Mouse (Mus musculus) ES-Bruce4 (cell line): ENCODE data around the gene Bcl9l. TPM values are rescaled to one million over a fixed set of nuclear protein-coding genes. Genes with fewer than 3 reads are reported as not detected.

ENCODE experiments used
- H3K27ac ChIP-seq: 2 replicates; pipeline ENCODE4 v1.5.1; 2012; ENCODE audit warnings: low read length, inconsistent platforms; ENCODE audit not compliant: insufficient read depth
- H3K27me3 ChIP-seq: 2 replicates; pipeline ENCODE4 v1.6.1; 2012; ENCODE audit warnings: mild to moderate bottlenecking, low read length, inconsistent platforms; ENCODE audit not compliant: control insufficient read depth, poor library complexity, insufficient read depth, severe bottlenecking
- H3K36me3 ChIP-seq: 2 replicates; pipeline ENCODE4 v1.6.1; 2012; ENCODE audit warnings: inconsistent platforms, mild to moderate bottlenecking, low read length, moderate library complexity; ENCODE audit not compliant: control insufficient read depth, poor library complexity, insufficient read depth, severe bottlenecking
- H3K4me1 ChIP-seq: one replicate; pipeline ENCODE4 v1.8.1; 2011; ENCODE audit warnings: low read length; ENCODE audit not compliant: control insufficient read depth, insufficient read depth
- H3K4me3 ChIP-seq: 2 replicates; pipeline ENCODE4 v1.5.1; 2011; ENCODE audit warnings: low read depth, mild to moderate bottlenecking, low read length
- H3K9ac ChIP-seq: 2 replicates; pipeline ENCODE4 v1.6.1; 2012; ENCODE audit warnings: low read depth, mild to moderate bottlenecking, inconsistent platforms; ENCODE audit not compliant: poor library complexity, severe bottlenecking
- H3K9me3 ChIP-seq: replicated peaks from 2 replicates; pipeline ENCODE4 v1.6.1; 2012; ENCODE audit warnings: mild to moderate bottlenecking, low read length, inconsistent platforms; ENCODE audit not compliant: control insufficient read depth, poor library complexity, insufficient read depth, severe bottlenecking
- CTCF ChIP-seq: IDR thresholded peaks from one replicate; pipeline ENCODE4 v1.8.1; 2011; ENCODE audit warnings: low read depth, low read length
- EP300 ChIP-seq: IDR thresholded peaks from 2 replicates; pipeline ENCODE4 v1.6.1; 2011; ENCODE audit warnings: low read depth, low read length; ENCODE audit not compliant: insufficient read depth
- POLR2A ChIP-seq: IDR thresholded peaks from one replicate; pipeline ENCODE4 v1.8.1; 2011; ENCODE audit warnings: low read length; ENCODE audit not compliant: insufficient read depth
- polyA plus RNA-seq: library from polyadenylated mRNA; stranded (reverse); fragments of >200 nt; gene quantifications from 2 replicates; pipeline ENCODE4 v1.2.4, GENCODE M21; 2011; ENCODE audit warnings: low read depth; ENCODE audit not compliant: missing spikeins, insufficient read depth, insufficient read length

Gene Bcl9l
- polyA plus RNA-seq, 1 experiment: 22.6 TPM

GRCm38 (mm10) chr9:44479628-44480428, 2.8 kb upstream of the Bcl9l start:
- no peak overlapping the region for H3K27ac ChIP-seq
- peaks cover 2% of the 10 kb centered on the region for H3K4me1 ChIP-seq
- H3K36me3 ChIP-seq: no peaks in the 10 kb centered on the region
- no peaks in the 10 kb centered on the region for H3K27me3 ChIP-seq
- H3K9me3 ChIP-seq: no peaks in the 10 kb centered on the region
- peak overlapping the region; percentile 82 for H3K9ac ChIP-seq
- H3K4me3 ChIP-seq: peak overlapping the region; percentile 82
- TF ChIP-seq CTCF: peak; percentile 93
- no peak for TF ChIP-seq POLR2A
- peak; percentile 41; the same call in 1 of the 2 replicates for TF ChIP-seq EP300

- no peak overlapping the region for H3K9ac ChIP-seq
Measured at GRCm38 (mm10) chr9:44482112-44482511, 513 bp upstream of the Bcl9l start.

GRCm38 (mm10) chr9:44483041-44483509, 450 bp downstream of the Bcl9l start:
- peak overlapping the region; percentile 92 for H3K9ac ChIP-seq
- H3K9me3 ChIP-seq: no peaks in the 10 kb centered on the region
- H3K4me1 ChIP-seq: peaks cover 8% of the 10 kb centered on the region
- no peak for TF ChIP-seq EP300
- TF ChIP-seq CTCF: no peak
- no peak for TF ChIP-seq POLR2A
- no peaks in the 10 kb centered on the region for H3K27me3 ChIP-seq
- H3K27ac ChIP-seq: no peak overlapping the region
- H3K4me3 ChIP-seq: peak overlapping the region; percentile 94
- no peaks in the 10 kb centered on the region for H3K36me3 ChIP-seq

More at GRCm38 (mm10) chr9:44482112-44482511, 513 bp upstream of the Bcl9l start:
- no peaks in the 10 kb centered on the region for H3K36me3 ChIP-seq
- TF ChIP-seq CTCF: no peak
- TF ChIP-seq EP300: no peak
- TF ChIP-seq POLR2A: no peak
- H3K4me1 ChIP-seq: peaks cover 7% of the 10 kb centered on the region
- H3K27ac ChIP-seq: no peak overlapping the region
- H3K4me3 ChIP-seq: peak overlapping the region; percentile 7; the same call in 1 of the 2 replicates
- H3K9me3 ChIP-seq: no peaks in the 10 kb centered on the region
- H3K27me3 ChIP-seq: no peaks in the 10 kb centered on the region

GRCm38 (mm10) chr9:44483510-44484044, 952 bp downstream of the Bcl9l start:
- TF ChIP-seq CTCF (no peak), POLR2A (no peak), EP300 (no peak)
- no peaks in the 10 kb centered on the region for H3K27me3 ChIP-seq
- H3K27ac ChIP-seq: no peak overlapping the region
- H3K9ac ChIP-seq: peak overlapping the region; percentile 92
- H3K4me3 ChIP-seq: peak overlapping the region; percentile 94
- H3K4me1 ChIP-seq: peaks cover 8% of the 10 kb centered on the region
- no peaks in the 10 kb centered on the region for H3K36me3 ChIP-seq
- H3K9me3 ChIP-seq: no peaks in the 10 kb centered on the region

- no peak for TF ChIP-seq EP300
- TF ChIP-seq POLR2A: no peak
- TF ChIP-seq CTCF: no peak
- H3K27ac ChIP-seq: no peak overlapping the region
- H3K9me3 ChIP-seq: no peaks in the 10 kb centered on the region
- H3K4me1 ChIP-seq: peaks cover 14% of the 10 kb centered on the region
- H3K9ac ChIP-seq: no peak overlapping the region
- no peaks in the 10 kb centered on the region for H3K27me3 ChIP-seq
- no peaks in the 10 kb centered on the region for H3K36me3 ChIP-seq
- H3K4me3 ChIP-seq: no peak overlapping the region
Measured at GRCm38 (mm10) chr9:44484311-44485104, 1.9 kb downstream of the Bcl9l start.
